Mouse (Mus musculus): ENCODE results near the gene Olfr1458.

The Olfr1458 gene

GRCm38 (mm10) chr19:13106675-13107074 lies at the start of gene Olfr1458:
Gene Olfr1458 (minus strand): TSS chr19:13106775.
- DNase-seq (ENCODE audit: low read depth, low spot score) = no peak

GRCm38 (mm10) chr19:13149449-13149848 lies 42.9 kb upstream of the Olfr1458 start, which contains the start of gene Olfr1459:
Gene Olfr1459 (minus strand): TSS chr19:13149549.
- no peak for DNase-seq (ENCODE audit: low read depth, low spot score)

- no peak for DNase-seq (ENCODE audit: low read depth, low spot score)
These were observed 8.8 kb downstream of the Olfr1458 start, which contains the start of gene Olfr1457 for GRCm38 (mm10) chr19:13097791-13098190. Gene Olfr1457 (minus strand): TSS chr19:13097891.

GRCm38 (mm10) chr19:13093908-13094307 lies 12.7 kb downstream of the Olfr1458 start:
- no peak for DNase-seq (ENCODE audit: low read depth, low spot score)

- no peak for DNase-seq (ENCODE audit: low read depth, low spot score)
These were observed 46.3 kb downstream of the Olfr1458 start, which contains the start of gene Olfr1454 for GRCm38 (mm10) chr19:13060310-13060709. Gene Olfr1454 (plus strand): TSS chr19:13060610.

Data from ES-CJ7 (cell line).